Comparison of ENCODE assay signal across 9 mouse cellular contexts in genomic region chr1:170554939-170555293, GRCm38 (mm10). TPM values are rescaled to one million over a fixed set of nuclear protein-coding genes. Genes with fewer than 3 reads are reported as not detected.
DNase-seq lines count a peak whose midpoint lies in the region; ATAC-seq and TF ChIP-seq lines count a peak whose summit lies in the region.
"Had no signal": no experiment of that assay in that cellular context is flagged by ENCODE, and none has a peak within 500 bp of the region (broad histone marks: within the 10 kb centered on the region; RNA-seq: fewer than 3 reads in every experiment).

No protein-coding gene starts in this region.

- H3K27ac ChIP-seq in forebrain, embryonic 14.5 days (ENCODE audit: low read depth, low read length): no peak overlapping the region
- no peak overlapping the region for H3K27ac ChIP-seq in forebrain, embryonic 10.5 days
- H3K27ac ChIP-seq in cerebellum, adult 2 months (ENCODE audit: insufficient read depth, low read length): no peak overlapping the region
- no peak overlapping the region for H3K27ac ChIP-seq in lung, embryonic 16.5 days (ENCODE audit: low read length)
- H3K27ac ChIP-seq: neural tube, embryonic 12.5 days had no signal

- H3K27me3 ChIP-seq in forebrain, embryonic 14.5 days (replicated peaks; ENCODE audit: control insufficient read depth, insufficient read depth, low read length): no peaks in the 10 kb centered on the region
- no peaks in the 10 kb centered on the region for H3K27me3 ChIP-seq in forebrain, embryonic 10.5 days (ENCODE audit: poor library complexity, severe bottlenecking)
- H3K27me3 ChIP-seq in cerebellum, adult 2 months (ENCODE audit: control insufficient read depth, insufficient read depth, low read length): no peaks in the 10 kb centered on the region
- no peaks in the 10 kb centered on the region for H3K27me3 ChIP-seq in lung, embryonic 16.5 days (ENCODE audit: control insufficient read depth, insufficient read depth, low read depth, low read length)
- H3K27me3 ChIP-seq: neural tube, embryonic 12.5 days had no signal

- no peak overlapping the region for H3K9ac ChIP-seq in forebrain, embryonic 14.5 days (ENCODE audit: low read length)
- no peak overlapping the region for H3K9ac ChIP-seq in lung, embryonic 16.5 days (ENCODE audit: low read length)
- H3K9ac ChIP-seq: neural tube, embryonic 12.5 days had no signal

- peak; percentile 82 for ATAC-seq in forebrain, embryonic 14.5 days
- peak; percentile 83 for ATAC-seq in granulocyte monocyte progenitor cell, adult 5-6 weeks (replicated peaks; ENCODE audit: poor library complexity, severe bottlenecking)
- ATAC-seq in lung, embryonic 16.5 days (ENCODE audit: low read depth): peak; percentile 80
- ATAC-seq in activated CD4-positive, CD25-positive, alpha-beta regulatory T cell, adult 4 months: no peak

- H3K4me1 ChIP-seq in forebrain, embryonic 14.5 days (ENCODE audit: control insufficient read depth, insufficient read depth, low read length): peaks cover 7% of the 10 kb centered on the region; the same call in 1 of the 2 replicates
- peaks cover 11% of the 10 kb centered on the region for H3K4me1 ChIP-seq in forebrain, embryonic 10.5 days
- H3K4me1 ChIP-seq in cerebellum, adult 2 months (ENCODE audit: control insufficient read depth, insufficient read depth, low read length): peaks cover 11% of the 10 kb centered on the region
- peaks cover 11% of the 10 kb centered on the region for H3K4me1 ChIP-seq in lung, embryonic 16.5 days (replicated peaks; ENCODE audit: control insufficient read depth, insufficient read depth, low read length)
- H3K4me1 ChIP-seq: neural tube, embryonic 12.5 days had no signal

- no peak for TF ChIP-seq POLR2A in cerebellum, adult 2 months (IDR thresholded peaks at IDR 0.05; ENCODE audit: borderline replicate concordance, insufficient read depth, low read length)

- peak; percentile 87 for DNase-seq in forebrain, embryonic 14.5 days (ENCODE audit: low spot score)
- no peak for DNase-seq in forebrain, embryonic 10.5 days (ENCODE audit: extremely low spot score, low spot score)
- peak; percentile 56 to 69 for DNase-seq in cerebellum, adult 2 months
- DNase-seq in large intestine, adult 2 months (ENCODE audit: low read depth, low spot score): peak; percentile 35
- peak; percentile 47 to 58 for DNase-seq in spleen, postnatal 36 days (ENCODE audit: low spot score in 2 of 2)

- H3K9me3 ChIP-seq in forebrain, embryonic 14.5 days (replicated peaks; ENCODE audit: control insufficient read depth, low read length): no peaks in the 10 kb centered on the region
- H3K9me3 ChIP-seq in forebrain, embryonic 10.5 days: no peaks in the 10 kb centered on the region; the same call in 1 of the 2 replicates
- H3K9me3 ChIP-seq in lung, embryonic 16.5 days (ENCODE audit: control insufficient read depth, low read length): no peaks in the 10 kb centered on the region

- no peak overlapping the region for H3K4me3 ChIP-seq in forebrain, embryonic 14.5 days (ENCODE audit: low read depth, low read length)
- no peak overlapping the region for H3K4me3 ChIP-seq in forebrain, embryonic 10.5 days
- H3K4me3 ChIP-seq in cerebellum, adult 2 months (replicated peaks; ENCODE audit: insufficient read depth, low read depth, low read length): no peak overlapping the region
- no peak overlapping the region for H3K4me3 ChIP-seq in lung, embryonic 16.5 days (ENCODE audit: low read length)
- H3K4me3 ChIP-seq: neural tube, embryonic 12.5 days had no signal

- no peak for TF ChIP-seq CTCF in cerebellum, adult 2 months (IDR thresholded peaks at IDR 0.05; ENCODE audit: borderline replicate concordance, insufficient read depth, low read depth, low read length)

- H3K36me3 ChIP-seq in forebrain, embryonic 14.5 days (ENCODE audit: control insufficient read depth, insufficient read depth, low read length): no peaks in the 10 kb centered on the region
- H3K36me3 ChIP-seq in forebrain, embryonic 10.5 days (replicated peaks): no peaks in the 10 kb centered on the region
- H3K36me3 ChIP-seq in lung, embryonic 16.5 days (ENCODE audit: control insufficient read depth, insufficient read depth, low read length): no peaks in the 10 kb centered on the region
- H3K36me3 ChIP-seq: neural tube, embryonic 12.5 days had no signal

- WGBS in forebrain, embryonic 14.5 days: 26% methylated on average over 3 of the region's 3 CpGs
- WGBS in forebrain, embryonic 10.5 days: 93% methylated on average over 3 of the region's 3 CpGs
- 10% methylated on average over 3 of the region's 3 CpGs for WGBS in cerebellum, adult 2 months
- 19% methylated on average over 3 of the region's 3 CpGs for WGBS in large intestine, adult 2 months
- WGBS in lung, embryonic 16.5 days: 7% methylated on average over 3 of the region's 3 CpGs

- H3K4me2 ChIP-seq in forebrain, embryonic 14.5 days (ENCODE audit: low read length): no peak overlapping the region
- H3K4me2 ChIP-seq in lung, embryonic 16.5 days (ENCODE audit: low read depth, low read length): no peak overlapping the region
- H3K4me2 ChIP-seq: neural tube, embryonic 12.5 days had no signal

RNA-seq across cellular contexts. Expression of gene Nos1ap, which starts 34.7 kb away (rescaled TPM):
- 8.4 and 11.3 TPM in 2 replicates for polyA plus RNA-seq in forebrain, embryonic 14.5 days (2014; fragmentation: Nextera tagmentation; extraction: Ambion mirVana)
- polyA plus RNA-seq in forebrain, embryonic 10.5 days (2016; fragmentation: Nextera tagmentation; extraction: Ambion mirVana): 9.8 and 10.5 TPM in 2 replicates
- polyA plus RNA-seq in cerebellum, adult 2 months (2012; rRNA removed): 50.1 and 51.4 TPM in 2 replicates
- total RNA-seq in granulocyte monocyte progenitor cell, adult 5-6 weeks (2014; fragmentation: Nextera tagmentation): 9.0 and 11.5 TPM in 2 replicates
- 1.5 and 3.7 TPM in 2 replicates for total RNA-seq in granulocyte monocyte progenitor cell, adult 5-6 weeks (2017)
- polyA plus RNA-seq in large intestine, adult 2 months (2012; rRNA removed): 9.4 and 24.6 TPM in 2 replicates
- polyA plus RNA-seq in lung, embryonic 16.5 days (2015; fragmentation: Nextera tagmentation; extraction: Ambion mirVana): 7.1 and 8.8 TPM in 2 replicates
- not detected for polyA plus RNA-seq in activated CD4-positive, CD25-positive, alpha-beta regulatory T cell, adult 4 months (2017; shearing (Covaris generic))
